Mouse (Mus musculus) G1E-ER4 (cell line): ENCODE results near the gene Arl2. TPM values are rescaled to one million over a fixed set of nuclear protein-coding genes. Genes with fewer than 3 reads are reported as not detected.

Source experiments
- GATA1 ChIP-seq: IDR thresholded peaks from one replicate; pipeline ENCODE4 v1.8.0; 2012; ENCODE audit warnings: low read length, inconsistent platforms
- polyA plus RNA-seq: library from polyadenylated mRNA; stranded (reverse); fragments of >175 nt; gene quantifications from 2 replicates; pipeline ENCODE4 v1.2.3, GENCODE M21; 2012

Gene Arl2
- polyA plus RNA-seq, 1 experiment: 111 TPM

DNA sequence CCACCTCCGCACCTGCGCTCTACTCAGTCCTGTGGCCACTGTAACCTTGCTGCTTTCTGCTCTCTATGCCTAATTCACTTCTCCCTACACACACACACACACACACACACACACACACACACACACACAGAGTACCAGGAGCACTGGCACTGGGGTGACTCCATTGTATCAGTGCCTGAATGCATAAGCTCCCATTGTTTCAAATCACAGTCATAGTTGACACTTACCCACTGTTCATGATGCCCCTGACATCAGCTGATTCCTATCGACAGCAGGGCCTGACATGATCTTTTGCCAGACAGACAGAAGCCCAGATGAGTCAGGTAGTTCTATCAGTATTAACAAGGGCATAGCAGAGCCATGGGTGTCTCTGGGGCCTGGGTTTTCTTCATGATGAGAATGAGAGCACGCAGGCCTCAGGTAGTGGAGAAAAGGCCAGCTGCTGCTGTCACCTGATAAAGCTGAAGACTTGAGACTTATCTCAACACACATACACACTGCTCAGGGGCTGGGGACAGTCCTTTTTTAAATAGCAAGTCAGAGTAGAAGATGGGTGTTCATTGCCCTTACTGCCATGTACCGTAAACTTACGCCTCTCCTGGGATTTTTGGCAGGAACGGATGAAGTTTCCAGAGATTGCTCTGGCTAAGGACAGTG lies 9.0 kb downstream of the Arl2 start:
- no peak for TF ChIP-seq GATA1

DNA sequence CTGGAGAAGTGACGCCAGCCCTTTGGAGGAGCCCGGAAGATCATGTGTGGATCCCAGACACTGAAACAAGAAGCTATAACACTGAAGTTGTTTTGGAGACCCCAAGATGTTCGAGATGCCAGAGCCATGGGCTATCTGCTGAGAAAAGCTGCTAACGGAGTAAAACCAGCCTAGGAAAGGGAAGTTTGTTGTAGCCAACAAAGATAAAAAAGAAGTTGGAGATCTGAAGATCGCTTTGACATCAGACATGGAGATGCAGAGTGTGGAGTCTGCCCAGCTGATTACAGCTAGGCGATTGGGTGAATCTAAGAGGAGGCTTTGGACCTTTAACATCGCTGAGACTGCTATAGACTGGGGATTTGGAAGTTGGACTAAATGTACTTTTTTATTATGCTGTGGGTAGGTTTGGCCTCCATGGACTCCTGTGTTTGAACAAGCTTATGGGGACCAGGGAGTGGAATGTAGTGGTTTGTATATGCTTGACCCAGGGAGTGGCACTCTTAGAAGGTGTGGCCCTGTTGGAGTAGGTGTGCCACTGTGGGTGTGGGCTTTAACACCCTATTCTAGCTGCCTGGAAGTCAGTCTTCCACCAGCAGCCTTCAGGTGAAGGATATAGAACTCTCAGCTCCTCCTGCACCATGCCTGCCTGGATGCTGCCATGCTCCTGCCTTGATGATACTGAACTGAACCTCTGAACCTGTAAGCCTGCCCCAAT lies 10.8 kb downstream of the Arl2 start:
- peak; percentile 12 for TF ChIP-seq GATA1

DNA sequence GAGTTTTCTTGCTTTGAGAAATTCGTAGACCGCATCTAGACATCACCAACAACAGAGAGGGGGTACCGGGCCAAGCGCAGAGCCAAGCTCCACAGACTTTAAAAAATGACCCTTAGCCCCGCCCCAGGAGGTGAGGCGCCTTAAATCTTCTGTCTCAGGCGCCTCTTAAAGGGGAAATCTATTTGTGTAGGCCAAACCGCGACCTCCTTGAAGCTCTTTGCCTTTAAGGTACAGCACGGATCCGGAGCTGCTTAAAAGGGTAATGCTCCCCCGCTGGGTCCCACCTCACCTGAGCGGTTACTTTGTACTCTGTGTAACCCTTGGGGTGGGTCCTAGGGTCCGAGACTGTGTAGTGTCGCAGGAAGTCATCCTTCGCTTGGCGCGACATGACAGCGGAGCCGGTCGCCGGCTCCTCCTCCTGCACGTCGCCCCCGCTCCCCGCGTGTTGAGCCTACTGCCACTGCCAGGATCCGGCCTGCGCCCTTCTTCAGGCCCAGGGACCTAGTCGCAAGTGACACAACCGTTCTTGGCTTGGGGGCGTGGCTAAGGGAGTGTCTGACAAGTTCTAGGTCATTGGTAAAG lies 13.5 kb downstream of the Arl2 start, which contains the start of gene Snx15:
Snx15 (minus strand) TSS at position 545 of the 582 bp plus-strand sequence.
- no peak for TF ChIP-seq GATA1

DNA sequence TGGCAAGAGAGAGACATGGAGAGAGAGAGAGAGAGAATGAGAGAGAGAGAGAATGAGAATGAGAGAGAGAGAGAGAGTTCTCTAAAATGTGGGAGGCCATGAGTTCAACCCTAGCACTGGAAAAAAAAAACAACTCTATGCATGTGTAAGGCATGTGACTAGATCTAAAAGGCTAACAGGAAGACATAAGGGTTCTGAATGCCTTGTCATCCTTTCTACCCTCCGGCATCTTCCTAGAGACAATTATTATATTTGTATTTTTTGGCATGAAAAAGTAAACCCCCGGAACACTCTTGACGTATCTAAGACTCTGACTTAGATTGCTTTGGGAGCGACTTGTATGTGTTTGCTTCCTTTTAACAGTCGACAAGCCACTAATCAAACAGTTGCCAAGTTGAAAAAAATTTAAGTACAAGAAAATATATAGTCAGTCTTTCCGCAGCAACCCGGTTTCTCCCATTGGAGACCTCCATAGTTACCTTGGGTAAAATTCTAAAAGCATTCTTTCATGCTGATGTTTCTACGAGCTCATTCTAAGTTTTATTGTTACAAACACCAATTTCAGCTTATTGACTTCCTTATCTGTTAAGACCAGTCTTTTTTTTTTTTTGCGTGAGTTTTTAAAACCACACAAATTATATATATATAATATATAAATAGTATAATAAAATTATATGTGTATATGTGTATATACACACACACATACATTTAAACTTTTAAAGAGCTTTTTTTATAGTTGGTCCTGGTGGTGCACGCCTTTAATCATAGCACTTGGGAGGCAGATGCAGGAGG lies 14.4 kb downstream of the Arl2 start:
- TF ChIP-seq GATA1: no peak

DNA sequence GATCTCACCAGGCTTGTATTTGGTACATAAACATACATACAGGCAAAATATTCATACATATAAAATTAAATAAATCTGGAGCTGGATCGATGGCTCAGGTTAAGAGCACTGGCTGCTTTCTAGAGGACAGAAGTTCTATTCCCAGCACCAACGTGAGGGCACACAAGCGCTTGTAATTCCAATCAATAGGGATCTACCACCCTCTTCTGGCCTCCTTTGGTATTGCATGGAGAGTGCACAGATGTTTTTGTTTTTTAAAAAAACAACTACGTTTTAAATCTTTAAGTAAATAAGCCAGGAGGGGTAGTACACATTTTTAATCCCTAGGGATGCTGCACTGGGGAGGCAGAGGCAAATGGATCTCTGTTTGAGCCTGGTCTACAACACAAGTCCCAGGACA lies 15.1 kb downstream of the Arl2 start:
- TF ChIP-seq GATA1: no peak

DNA sequence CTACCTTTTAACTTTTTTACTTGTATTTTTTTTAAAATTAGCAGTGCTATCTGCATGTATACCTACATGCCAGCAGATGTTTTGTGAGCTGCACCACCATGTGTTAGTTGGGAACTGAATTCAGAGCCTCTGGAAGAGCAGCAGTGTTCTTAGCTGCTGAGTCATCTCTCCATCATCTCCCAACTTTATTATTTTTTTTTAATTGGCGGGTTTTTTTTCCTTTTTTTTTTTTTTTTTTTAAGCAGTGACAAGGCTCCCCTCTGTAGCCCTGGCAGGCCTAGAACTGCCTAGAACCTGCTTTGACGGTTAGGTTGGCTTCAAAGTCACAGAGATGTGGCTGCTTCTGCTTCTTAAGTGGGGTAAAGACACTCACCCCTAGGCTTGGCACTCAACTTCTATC lies 16.4 kb downstream of the Arl2 start:
- TF ChIP-seq GATA1: no peak

DNA sequence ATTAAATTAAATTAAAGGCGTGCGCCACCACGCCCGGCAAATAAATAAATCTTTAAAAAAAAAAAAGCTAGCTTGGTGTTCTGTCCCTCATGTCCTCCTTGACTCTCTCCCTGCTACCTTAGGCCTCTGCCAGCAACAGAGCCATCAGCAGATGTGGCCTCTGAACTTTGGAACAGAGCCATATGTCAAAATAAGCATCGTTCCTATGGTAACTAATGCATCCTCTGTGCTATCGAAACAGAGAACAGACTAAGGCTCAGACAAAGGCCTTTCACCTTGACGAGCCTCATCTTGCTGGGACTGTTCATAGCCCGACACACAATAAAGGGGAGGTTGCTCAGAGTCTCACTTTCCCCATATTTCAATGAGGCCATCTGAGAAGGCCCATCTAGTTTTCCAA lies 18.0 kb downstream of the Arl2 start:
- TF ChIP-seq GATA1: no peak

DNA sequence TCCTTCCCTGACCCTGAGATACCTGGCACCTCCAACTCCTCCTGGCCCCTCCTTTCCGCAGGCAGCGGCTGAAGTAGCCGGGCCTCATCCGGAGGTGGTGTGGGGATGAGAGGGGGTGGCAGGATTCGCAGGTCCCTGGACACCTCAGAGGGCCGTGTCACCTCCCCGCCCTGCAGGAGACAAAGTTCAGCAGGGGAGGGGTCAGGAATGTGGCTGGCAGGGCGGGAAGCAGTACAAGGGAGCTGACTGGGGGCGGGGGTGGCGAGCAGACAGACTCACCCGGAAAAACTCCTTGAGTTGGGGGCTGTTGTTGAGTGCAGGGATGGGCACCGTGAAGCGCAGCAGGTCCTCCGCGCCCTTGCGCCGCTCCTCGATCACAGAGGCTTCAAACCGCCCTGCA lies 19.6 kb downstream of the Arl2 start:
- no peak for TF ChIP-seq GATA1

DNA sequence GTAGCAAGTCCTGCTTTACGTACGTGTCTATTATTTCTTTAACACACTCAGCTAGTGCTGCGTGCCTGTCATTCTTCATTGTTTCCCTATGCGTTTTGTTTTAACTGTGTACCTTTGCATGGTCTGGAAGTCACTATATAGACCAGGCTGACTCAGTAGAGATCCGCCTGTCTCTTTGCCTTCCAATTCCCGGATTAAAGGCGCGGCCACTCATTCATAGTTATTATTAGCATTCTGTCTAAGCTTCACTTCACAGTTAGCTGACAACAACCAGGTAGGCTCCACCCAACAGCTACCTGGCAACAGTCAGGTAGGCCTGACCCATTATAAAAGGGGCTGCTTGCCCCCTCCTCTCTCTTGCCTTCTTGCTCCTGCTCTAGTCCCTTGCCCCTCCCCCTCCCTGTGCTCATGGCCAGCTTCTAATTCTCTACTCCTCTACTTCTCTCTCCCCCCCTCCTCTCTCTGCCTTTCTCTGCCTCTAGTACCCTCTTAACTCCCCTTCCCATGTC lies 22.6 kb downstream of the Arl2 start:
- no peak for TF ChIP-seq GATA1

DNA sequence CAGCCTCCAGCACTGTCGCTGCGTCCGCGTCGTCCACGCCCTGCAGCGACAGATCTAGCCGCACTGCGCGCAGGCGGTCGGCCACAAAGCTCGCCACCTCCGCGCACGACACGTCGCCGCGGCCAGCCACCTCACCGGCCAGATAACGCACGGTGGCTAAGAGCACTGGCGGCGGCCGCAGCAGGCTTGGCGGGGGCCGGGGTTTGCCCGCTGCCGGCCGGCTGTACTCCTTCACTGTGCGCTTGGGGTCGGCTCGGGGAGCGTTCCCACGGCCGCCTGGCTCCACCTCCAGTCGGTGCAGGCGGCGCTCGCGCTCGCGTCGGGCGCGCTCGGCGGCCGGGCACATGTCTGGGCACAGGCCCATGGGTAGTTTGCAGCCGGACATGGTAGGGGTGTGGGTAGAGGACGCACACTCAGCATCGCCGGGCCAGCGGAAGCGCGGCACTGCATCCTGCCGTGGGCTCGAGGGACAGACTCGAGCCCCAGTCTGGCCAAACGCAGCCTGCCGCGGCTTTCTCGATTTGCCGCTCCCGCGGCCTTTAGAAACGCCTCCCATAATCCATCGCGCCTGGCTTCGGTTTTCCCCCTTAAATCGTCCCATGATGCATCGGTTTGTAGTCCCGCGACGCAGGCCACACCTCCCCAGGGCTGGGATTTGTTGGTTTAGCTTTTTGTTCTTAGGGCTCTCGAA lies 23.2 kb downstream of the Arl2 start, which contains the start of gene Sac3d1:
Sac3d1 (minus strand) TSS at position 665 of the 691 bp plus-strand sequence.
- TF ChIP-seq GATA1: no peak

DNA sequence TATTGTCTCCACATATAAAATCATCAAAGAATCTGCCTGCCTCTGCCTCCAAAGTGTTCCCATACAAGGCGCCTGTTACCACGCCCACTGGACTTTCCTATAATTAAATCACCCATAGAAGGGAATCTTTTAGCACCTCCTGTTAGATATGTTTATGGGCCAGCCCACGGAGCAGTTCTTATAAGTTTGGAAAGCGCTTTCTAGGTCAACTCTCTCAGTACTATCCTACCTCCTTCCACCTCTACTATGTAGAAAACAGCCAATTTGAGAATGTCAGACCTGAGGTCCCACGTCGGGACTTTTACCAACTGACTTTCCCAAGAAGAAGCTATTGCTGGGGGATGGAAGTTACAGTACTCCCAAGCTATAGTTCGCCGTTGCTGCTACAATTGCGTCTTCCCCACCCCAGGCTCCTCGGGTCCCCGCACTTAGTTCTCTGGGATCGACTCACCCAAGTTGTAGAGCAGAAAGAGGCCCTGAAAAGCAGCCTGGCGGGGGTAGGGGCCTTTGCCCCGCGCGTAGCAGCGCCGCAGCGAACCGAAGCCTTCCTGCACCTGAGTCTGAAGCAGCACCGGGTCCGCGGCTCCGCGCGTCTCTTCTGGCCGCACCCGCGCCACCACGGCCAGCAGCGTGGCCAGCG lies 23.9 kb downstream of the Arl2 start:
- no peak for TF ChIP-seq GATA1

DNA sequence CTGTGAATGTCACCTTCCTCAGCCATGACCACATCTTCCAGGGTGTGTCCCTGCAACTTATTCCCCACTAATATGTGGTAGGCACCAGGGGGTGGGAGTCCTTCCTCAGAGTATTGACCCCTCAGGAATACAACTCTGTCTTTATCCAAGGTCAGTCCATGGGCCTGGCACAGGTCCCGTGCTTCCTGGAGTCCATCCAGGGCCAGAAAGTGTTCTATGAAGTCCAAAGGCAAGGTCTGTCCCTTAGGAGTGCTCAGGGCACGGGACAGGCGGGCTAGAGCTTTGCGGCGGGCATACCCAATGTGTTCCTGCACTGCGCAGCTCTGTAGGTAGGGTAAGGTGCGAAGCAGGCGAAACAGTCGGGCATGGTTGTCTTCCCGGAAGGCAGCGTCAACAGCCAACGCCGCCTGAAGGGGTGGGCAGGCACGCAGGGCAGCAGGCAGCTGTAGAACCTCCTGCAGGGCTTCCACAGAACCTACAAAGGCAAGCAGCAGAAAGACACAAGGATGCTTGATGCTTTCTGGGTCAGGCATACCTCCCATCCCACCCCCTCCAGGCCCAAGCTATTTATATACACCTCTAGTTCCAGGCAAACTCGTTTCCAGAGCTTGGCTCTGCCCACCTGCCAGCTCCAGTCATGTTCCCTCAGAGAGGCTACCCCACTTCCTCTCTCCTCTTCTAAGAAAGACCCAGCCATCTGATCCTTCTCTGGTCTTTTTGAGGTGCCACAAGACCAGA lies 25.1 kb downstream of the Arl2 start:
- TF ChIP-seq GATA1: no peak

DNA sequence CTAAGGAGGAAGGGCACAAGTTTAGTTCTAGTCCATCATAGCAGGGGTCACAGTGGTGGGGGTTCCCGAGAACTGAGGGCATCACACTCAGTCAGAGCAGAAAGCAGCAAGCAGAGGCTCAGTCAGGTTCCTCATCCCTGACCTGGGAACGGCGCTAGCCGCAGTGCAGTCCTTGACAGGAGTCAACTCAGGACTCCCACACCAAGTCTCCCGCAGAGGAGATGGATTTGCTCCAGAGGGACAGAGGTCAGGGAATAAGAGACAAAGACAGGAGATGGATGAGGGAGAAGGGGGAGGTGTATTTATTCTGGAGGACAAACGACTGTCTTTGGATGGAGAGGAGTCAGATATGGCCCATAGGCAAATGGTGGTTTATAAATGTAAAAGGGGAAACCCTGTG lies 28.2 kb downstream of the Arl2 start:
- TF ChIP-seq GATA1: no peak

DNA sequence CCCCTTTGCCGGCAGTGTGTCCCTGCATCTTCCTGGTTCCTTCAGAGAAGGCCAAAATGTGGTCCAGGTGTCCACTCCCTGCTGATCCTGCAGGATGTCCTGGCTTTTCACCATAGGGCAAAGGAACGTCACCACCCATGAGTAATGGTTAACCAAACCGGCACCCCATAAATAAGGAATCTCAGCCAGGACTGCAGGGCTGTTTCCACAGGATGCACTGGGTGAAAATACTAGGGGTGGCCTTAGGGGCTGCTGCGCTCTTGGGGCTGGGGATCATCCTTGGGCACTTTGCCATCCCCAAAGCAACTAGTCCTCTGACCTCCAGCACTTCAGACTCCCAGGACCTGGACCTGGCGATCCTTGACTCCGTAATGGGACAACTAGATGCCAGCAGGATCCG lies 35.8 kb downstream of the Arl2 start, which contains the start of gene Naaladl1:
Naaladl1 (plus strand) TSS at position 197 of the 400 bp plus-strand sequence.
- no peak for TF ChIP-seq GATA1
